Mouse (Mus musculus) CH12.LX (cell line): ENCODE results near the gene Nwd2. TPM values are rescaled to one million over a fixed set of nuclear protein-coding genes. Genes with fewer than 3 reads are reported as not detected.

Experiments used
- DNase-seq: peaks from one replicate; pipeline ENCODE4 v3.0.0-alpha.2; 2013; ENCODE audit errors: extremely low read depth
- H3K27ac ChIP-seq: 2 replicates; pipeline ENCODE4 v1.5.1; 2012; ENCODE audit warnings: low read depth, mild to moderate bottlenecking, control low read depth, moderate library complexity; ENCODE audit not compliant: insufficient read depth
- H3K27me3 ChIP-seq: replicated peaks from 2 replicates; pipeline ENCODE3; 2012; ENCODE audit warnings: inconsistent platforms
- H3K36me3 ChIP-seq, 2 experiments: replicated peaks in 1 of 2; 2 replicates each; pipeline versions ENCODE3 to v1.6.1; 2012; ENCODE audit warnings: inconsistent platforms in 1 of 2, low read length in 1 of 2, mild to moderate bottlenecking in 1 of 2, mixed read lengths in 1 of 2, moderate library complexity in 1 of 2; ENCODE audit not compliant: control insufficient read depth in 1 of 2, insufficient read depth in 1 of 2
- H3K4me1 ChIP-seq, 2 experiments: 2 replicates each; pipeline ENCODE4 v1.6.1; 2012; ENCODE audit warnings: inconsistent platforms in 1 of 2, moderate library complexity in 1 of 2; ENCODE audit not compliant: insufficient read depth in 2 of 2, control insufficient read depth in 1 of 2
- H3K4me2 ChIP-seq: 2 replicates; pipeline ENCODE4 v1.6.1; 2012; ENCODE audit warnings: low read depth, mild to moderate bottlenecking, control low read depth; ENCODE audit not compliant: poor library complexity, insufficient read depth, severe bottlenecking
- H3K4me3 ChIP-seq, 3 experiments: fragments of 150-350 bp in 1 of 3; sonication (generic) in 1 of 3; replicated peaks in 1 of 3; 2 replicates each; pipeline versions ENCODE3 to v1.5.1; 2011 to 2012; ENCODE audit warnings: low read depth in 2 of 3, low read length in 2 of 3, mild to moderate bottlenecking in 2 of 3, moderate library complexity in 2 of 3, control low read depth in 1 of 3, improper control_type of control experiment in 1 of 3, inconsistent platforms in 1 of 3, mixed read lengths in 1 of 3; ENCODE audit not compliant: poor library complexity in 1 of 3
- H3K79me2 ChIP-seq: replicated peaks from 2 replicates; pipeline ENCODE4 v1.6.1; 2012; ENCODE audit warnings: mild to moderate bottlenecking, moderate library complexity; ENCODE audit not compliant: control insufficient read depth, poor library complexity, insufficient read depth, severe bottlenecking; ENCODE audit errors: extremely low read depth
- H3K9ac ChIP-seq: 2 replicates; pipeline ENCODE4 v1.6.1; 2012; ENCODE audit warnings: low read depth, mild to moderate bottlenecking, control low read depth, moderate library complexity; ENCODE audit not compliant: insufficient read depth
- H3K9me3 ChIP-seq: replicated peaks from 2 replicates; pipeline ENCODE3; 2012; ENCODE audit warnings: low read length, inconsistent platforms, mixed read lengths
- CTCF ChIP-seq, 2 experiments: IDR thresholded peaks in 1 of 2; conservative IDR thresholded peaks in 1 of 2; 2 replicates each; pipeline ENCODE4 v1.5.1; 2011 to 2012; ENCODE audit warnings: low read depth in 2 of 2, low read length in 2 of 2, improper control_type of control experiment in 1 of 2, inconsistent platforms in 1 of 2, mild to moderate bottlenecking in 1 of 2, moderate library complexity in 1 of 2
- E2F4 ChIP-seq: IDR thresholded peaks from 2 replicates; pipeline ENCODE4 v1.6.1; 2011; ENCODE audit warnings: low read depth, low read length, improper control_type of control experiment; ENCODE audit not compliant: insufficient replicate concordance
- ELF1 ChIP-seq: IDR thresholded peaks from 2 replicates; pipeline ENCODE4 v1.6.1; 2014; ENCODE audit warnings: low read depth, mild to moderate bottlenecking, inconsistent platforms, low read length, improper control_type of control experiment
- EP300 ChIP-seq: IDR thresholded peaks from 2 replicates; pipeline ENCODE4 v1.6.1; 2011; ENCODE audit warnings: low read length, improper control_type of control experiment
- ETS1 ChIP-seq: conservative IDR thresholded peaks from 2 replicates; pipeline ENCODE4 v1.6.1; 2012; ENCODE audit warnings: low read depth, mild to moderate bottlenecking, inconsistent platforms, low read length, improper control_type of control experiment, moderate library complexity
- HCFC1 ChIP-seq: IDR thresholded peaks from 2 replicates; pipeline ENCODE4 v1.6.1; 2012; ENCODE audit warnings: low read depth, mild to moderate bottlenecking, inconsistent platforms, low read length, improper control_type of control experiment
- IRF4 ChIP-seq: IDR thresholded peaks from 2 replicates; pipeline ENCODE4 v1.6.1; 2014; ENCODE audit warnings: low read depth, mild to moderate bottlenecking, inconsistent platforms, low read length, improper control_type of control experiment
- JUN ChIP-seq: IDR thresholded peaks from 2 replicates; pipeline ENCODE4 v1.6.1; 2011; ENCODE audit warnings: low read depth, mild to moderate bottlenecking, low read length, improper control_type of control experiment, moderate library complexity; ENCODE audit not compliant: insufficient read depth
- KAT2A ChIP-seq: IDR thresholded peaks from 2 replicates; pipeline ENCODE4 v1.6.1; 2012; ENCODE audit warnings: low read length, improper control_type of control experiment, inconsistent platforms; ENCODE audit not compliant: insufficient replicate concordance
- MAX ChIP-seq: IDR thresholded peaks from 2 replicates; pipeline ENCODE4 v1.6.1; 2011; ENCODE audit warnings: low read length, improper control_type of control experiment
- MEF2A ChIP-seq: IDR thresholded peaks from 2 replicates; pipeline ENCODE4 v1.6.1; 2014; ENCODE audit warnings: low read depth, mild to moderate bottlenecking, inconsistent platforms, low read length, improper control_type of control experiment, borderline replicate concordance
- MXI1 ChIP-seq: IDR thresholded peaks from 2 replicates; pipeline ENCODE4 v1.6.1; 2011; ENCODE audit warnings: mild to moderate bottlenecking, low read depth, low read length, improper control_type of control experiment
- MYC ChIP-seq: IDR thresholded peaks from 2 replicates; pipeline ENCODE4 v1.6.1; 2011; ENCODE audit warnings: low read depth, mild to moderate bottlenecking, improper control_type of control experiment, low read length
- NELFE ChIP-seq: IDR thresholded peaks from 2 replicates; pipeline ENCODE4 v1.6.1; 2011; ENCODE audit warnings: low read depth, low read length, improper control_type of control experiment
- POLR2A ChIP-seq: IDR thresholded peaks from 2 replicates; pipeline ENCODE4 v1.6.1; 2011; ENCODE audit warnings: low read depth, mild to moderate bottlenecking, improper control_type of control experiment, low read length
- POLR2AphosphoS2 ChIP-seq: IDR thresholded peaks from 2 replicates; pipeline ENCODE4 v1.6.1; 2011; ENCODE audit warnings: low read depth, low read length, improper control_type of control experiment
- SIN3A ChIP-seq: IDR thresholded peaks from 2 replicates; pipeline ENCODE4 v1.6.1; 2012; ENCODE audit warnings: low read length, improper control_type of control experiment, inconsistent platforms
- SMC3 ChIP-seq: IDR thresholded peaks from 2 replicates; pipeline ENCODE4 v1.6.1; 2011; ENCODE audit warnings: low read depth, low read length, improper control_type of control experiment
- TBP ChIP-seq: conservative IDR thresholded peaks from 2 replicates; pipeline ENCODE4 v1.6.1; 2011; ENCODE audit warnings: low read depth, low read length, improper control_type of control experiment
- TCF12 ChIP-seq: IDR thresholded peaks from 2 replicates; pipeline ENCODE4 v1.6.1; 2014; ENCODE audit warnings: low read depth, mild to moderate bottlenecking, inconsistent platforms, low read length, improper control_type of control experiment
- UBTF ChIP-seq: IDR thresholded peaks from 2 replicates; pipeline ENCODE4 v1.6.1; 2012; ENCODE audit warnings: low read depth, mild to moderate bottlenecking, inconsistent platforms, low read length, improper control_type of control experiment, moderate library complexity
- ZC3H11A ChIP-seq: IDR thresholded peaks from 2 replicates; pipeline ENCODE4 v1.6.1; 2012; ENCODE audit warnings: low read depth, mild to moderate bottlenecking, inconsistent platforms, low read length, improper control_type of control experiment
- ZKSCAN1 ChIP-seq: IDR thresholded peaks from 2 replicates; pipeline ENCODE4 v1.6.1; 2012; ENCODE audit warnings: low read depth, inconsistent platforms, low read length, improper control_type of control experiment, borderline replicate concordance
- dilution Hi-C: fragments of 300-500 bp; cut with MboI; formaldehyde crosslinking; loops from 2 replicates; pipeline ENCODE4 v1.14.3; 2020; ENCODE audit warnings: low sequenced_read_pairs; ENCODE audit not compliant: extremely low pct_unique_long_range_greater_than_20kb, extremely low pct_ligation_motif_present
- in situ Hi-C: fragments of 300-500 bp; cut with MboI; formaldehyde crosslinking; loops from 3 replicates; pipeline ENCODE4 v1.14.3; 2019; ENCODE audit warnings: low sequenced_read_pairs, low pct_ligation_motif_present, low pct_unique_long_range_greater_than_20kb, mixed read lengths
- polyA plus RNA-seq: library from polyadenylated mRNA; unstranded; fragments of >175 nt; gene quantifications from 2 replicates; pipeline ENCODE4 v1.2.1, GENCODE M21; 2012; ENCODE audit warnings: low read depth; ENCODE audit not compliant: insufficient read length
- total RNA-seq, 2 experiments: library from RNA; depleted of rRNA; stranded (reverse); fragments of 300-350 nt in 1 of 2; fragments of >200 nt in 1 of 2; gene quantifications; 2 replicates each; pipeline ENCODE4 v1.2.3; 2012 to 2014

The Nwd2 gene
- total and polyA plus RNA-seq, 3 experiments, result not detected

GRCm38 (mm10) chr5:63818975-63819374, 170.1 kb downstream of the Nwd2 start:
- Histone ChIP-seq H3K4me1 (no peaks in the 10 kb centered on the region), H3K36me3 (no peaks in the 10 kb centered on the region), H3K4me2 (no peak overlapping the region), H3K79me2 (no peaks in the 10 kb centered on the region)
- TF ChIP-seq POLR2A, result no peak
- TF ChIP-seq ETS1, result no peak
- TF ChIP-seq CTCF (conservative IDR thresholded peaks at IDR 0.05 in 1 of 2, IDR thresholded peaks at IDR 0.05 in 1 of 2; ENCODE audit: low read depth in 2 of 2, low read length in 2 of 2), result no peak
- TF ChIP-seq IRF4, result no peak
- no peak for TF ChIP-seq JUN
- TF ChIP-seq ZC3H11A, result no peak
- no peak for TF ChIP-seq HCFC1
- no peak for TF ChIP-seq SIN3A
- TF ChIP-seq MYC, result no peak
- TF ChIP-seq MAX, result no peak
- TF ChIP-seq TCF12, result no peak
- no peak for TF ChIP-seq SMC3
- no peak for TF ChIP-seq KAT2A
- TF ChIP-seq, all 38 proteins: peak for 0
- Histone ChIP-seq H3K4me3 (no peak overlapping the region), H3K27me3 (no peaks in the 10 kb centered on the region), H3K27ac (no peak overlapping the region), H3K9me3 (no peaks in the 10 kb centered on the region), H3K9ac (no peak overlapping the region)
- dilution Hi-C loops, result no loop called here
- DNase-seq, result no peak
- in situ Hi-C loops, result no loop called here

- no peaks in the 10 kb centered on the region for H3K79me2 ChIP-seq
- H3K27me3 ChIP-seq, result no peaks in the 10 kb centered on the region
- DNase-seq, result no peak
- no peaks in the 10 kb centered on the region for H3K4me1 ChIP-seq
- no peak overlapping the region for H3K9ac ChIP-seq
- no peaks in the 10 kb centered on the region for H3K9me3 ChIP-seq
- no peaks in the 10 kb centered on the region for H3K36me3 ChIP-seq
- H3K4me2 ChIP-seq, result no peak overlapping the region
- in situ Hi-C loops, result no loop called here
- H3K27ac ChIP-seq, result no peak overlapping the region
- TF ChIP-seq POLR2AphosphoS2 (no peak), EP300 (no peak), E2F4 (no peak), ZC3H11A (no peak), ELF1 (no peak), SMC3 (no peak), IRF4 (no peak), UBTF (no peak), MXI1 (no peak), NELFE (no peak), ZKSCAN1 (no peak), MEF2A (no peak), TBP (no peak), CTCF (conservative IDR thresholded peaks at IDR 0.05 in 1 of 2, IDR thresholded peaks at IDR 0.05 in 1 of 2; ENCODE audit: low read depth in 2 of 2, low read length in 2 of 2) (no peak), KAT2A (no peak), ETS1 (no peak)
- dilution Hi-C loops, result no loop called here
- no peak overlapping the region for H3K4me3 ChIP-seq
These were observed 170.6 kb downstream of the Nwd2 start for GRCm38 (mm10) chr5:63819519-63819918.
